Mouse (Mus musculus) lung, postnatal 0 days (tissue): Measurements from ENCODE around the gene Flywch2. TPM values are rescaled to one million over a fixed set of nuclear protein-coding genes. Genes with fewer than 3 reads are reported as not detected.
"Not testable (repeated sequence)": the region's sequence is repeated elsewhere in the genome, so short reads cannot be mapped to it uniquely, and the experiment has no call there.

Experiments used
- ATAC-seq: fragments of 200-750 bp; cut with Nextera tagmentation; 2 replicates; pipeline ENCODE4 v1.8.0; 2017; ENCODE audit warnings: moderate library complexity
- DNase-seq: peaks from one replicate; pipeline ENCODE4 v3.0.0-alpha.2; 2016; ENCODE audit warnings: low spot score
- H3K27ac ChIP-seq: fragments of 300-500 bp; sonication (generic); 2 replicates; pipeline ENCODE4 v1.5.1; 2014; ENCODE audit warnings: antibody characterized with exemption, mild to moderate bottlenecking, low read length, mixed read lengths
- H3K27me3 ChIP-seq: fragments of 300-500 bp; sonication (generic); replicated peaks from 2 replicates; pipeline ENCODE4 v1.6.1; 2014; ENCODE audit warnings: low read length, mixed read lengths; ENCODE audit not compliant: insufficient read depth
- H3K36me3 ChIP-seq: fragments of 300-500 bp; sonication (generic); 2 replicates; pipeline ENCODE4 v1.6.1; 2014; ENCODE audit warnings: low read length, mixed read lengths; ENCODE audit not compliant: insufficient read depth
- H3K4me1 ChIP-seq: fragments of 300-500 bp; sonication (generic); 2 replicates; pipeline ENCODE4 v1.6.1; 2014; ENCODE audit warnings: antibody characterized with exemption, low read depth, low read length, mixed read lengths; ENCODE audit not compliant: insufficient read depth
- H3K4me2 ChIP-seq: fragments of 300-500 bp; sonication (generic); replicated peaks from 2 replicates; pipeline ENCODE4 v1.6.1; 2014; ENCODE audit warnings: low read depth, mild to moderate bottlenecking, low read length, moderate library complexity, mixed read lengths
- H3K4me3 ChIP-seq: fragments of 300-500 bp; sonication (generic); 2 replicates; pipeline ENCODE4 v1.5.1; 2014; ENCODE audit warnings: low read depth, low read length
- H3K9ac ChIP-seq: fragments of 300-500 bp; sonication (generic); replicated peaks from 2 replicates; pipeline ENCODE4 v1.6.1; 2014; ENCODE audit warnings: low read depth, mild to moderate bottlenecking
- H3K9me3 ChIP-seq: fragments of 300-500 bp; sonication (generic); 2 replicates; pipeline ENCODE4 v1.6.1; 2016; ENCODE audit warnings: low read length, mixed read lengths
- CTCF ChIP-seq: IDR thresholded peaks from 2 replicates; pipeline ENCODE4 v1.5.1; 2016; ENCODE audit warnings: antibody characterized with exemption, mild to moderate bottlenecking
- EP300 ChIP-seq: IDR thresholded peaks from 2 replicates; pipeline ENCODE4 v1.6.1; 2016; ENCODE audit warnings: antibody characterized with exemption, mild to moderate bottlenecking, control low read depth
- WGBS: fragments of 180-500 bp; shearing (Covaris S2); extraction: QIAGEN DNeasy Blood & Tissue Kit; methylation state at CpG from one replicate; pipeline ENCODE4 v1.1.7; 2014; 5-methylcytosine and 5-hydroxymethylcytosine counted together
- polyA plus RNA-seq: library from polyadenylated mRNA; unstranded; fragments of >200 nt; fragmentation: Nextera tagmentation; extraction: Ambion mirVana; gene quantifications from 2 replicates; pipeline ENCODE4 v1.2.1, GENCODE M21; 2015

The Flywch2 gene
- polyA plus RNA-seq, 1 experiment from 2014 or later: 18.6 TPM

- ATAC-seq: peak; percentile 31; the same call in 1 of the 2 replicates
- Histone ChIP-seq H3K4me1 (peaks cover 9% of the 10 kb centered on the region; the same call in 1 of the 2 replicates), H3K27me3 (no peaks in the 10 kb centered on the region), H3K4me3 (peak overlapping the region; percentile 48), H3K9ac (no peak overlapping the region), H3K27ac (no peak overlapping the region), H3K36me3 (no peaks in the 10 kb centered on the region), H3K9me3 (no peaks in the 10 kb centered on the region), H3K4me2 (peak overlapping the region; percentile 92)
- TF ChIP-seq EP300 (no peak), CTCF (peak; percentile 0; the same call in 1 of the 2 replicates)
- peak; percentile 48 for DNase-seq
- WGBS: 14% methylated on average over 13 of the region's 13 CpGs
Measured at GRCm38 (mm10) chr17:23786510-23786931, 640 bp upstream of the Flywch2 start.

GRCm38 (mm10) chr17:23783352-23783751, 2.5 kb downstream of the Flywch2 start:
- Histone ChIP-seq H3K27me3 (no peaks in the 10 kb centered on the region), H3K9me3 (no peaks in the 10 kb centered on the region), H3K4me2 (no peak overlapping the region), H3K36me3 (no peaks in the 10 kb centered on the region), H3K4me1 (no peaks in the 10 kb centered on the region), H3K27ac (no peak overlapping the region), H3K9ac (no peak overlapping the region), H3K4me3 (no peak overlapping the region)
- DNase-seq: no peak
- no peak for ATAC-seq
- TF ChIP-seq EP300 (no peak), CTCF (no peak)

DNA sequence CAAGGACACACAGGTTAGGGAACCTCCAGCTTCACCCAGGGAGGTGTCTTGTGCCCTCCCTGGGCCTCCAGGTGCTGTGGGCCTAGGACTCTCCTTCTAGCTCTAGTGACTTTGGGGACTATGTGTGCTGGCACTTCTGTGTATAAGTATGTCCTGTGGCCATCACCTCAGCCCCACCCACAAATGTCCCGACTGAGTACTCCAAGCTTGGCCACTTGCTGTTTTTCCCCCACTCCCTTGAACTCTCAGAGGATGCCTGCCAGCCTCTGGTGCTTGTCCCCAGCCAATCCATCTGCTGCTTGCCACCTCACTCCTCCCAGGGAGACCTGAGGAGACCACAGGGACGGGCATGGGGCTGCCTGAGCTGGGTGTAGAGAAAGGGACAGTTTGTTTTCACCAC, 7.4 kb downstream of the Flywch2 start:
- H3K27ac ChIP-seq: peak overlapping the region; percentile 47; the same call in 1 of the 2 replicates
- TF ChIP-seq CTCF (no peak), EP300 (peak; percentile 65)
- H3K4me1 ChIP-seq: no peaks in the 10 kb centered on the region
- no peak overlapping the region for H3K4me2 ChIP-seq
- no peak overlapping the region for H3K4me3 ChIP-seq
- WGBS: 34% methylated on average over 2 of the region's 2 CpGs
- no peaks in the 10 kb centered on the region for H3K9me3 ChIP-seq
- peak; percentile 72 for DNase-seq
- H3K9ac ChIP-seq: no peak overlapping the region
- peak; percentile 81 for ATAC-seq
- no peaks in the 10 kb centered on the region for H3K27me3 ChIP-seq
- H3K36me3 ChIP-seq: no peaks in the 10 kb centered on the region

GRCm38 (mm10) chr17:23777141-23777540, 8.7 kb downstream of the Flywch2 start:
- Histone ChIP-seq H3K36me3 (no peaks in the 10 kb centered on the region), H3K4me2 (no peak overlapping the region), H3K9ac (no peak overlapping the region), H3K27me3 (no peaks in the 10 kb centered on the region), H3K27ac (no peak overlapping the region), H3K4me1 (no peaks in the 10 kb centered on the region), H3K9me3 (no peaks in the 10 kb centered on the region), H3K4me3 (no peak overlapping the region)
- DNase-seq (no peak), ATAC-seq (no peak)
- TF ChIP-seq EP300: no peak
- TF ChIP-seq CTCF: no peak
- WGBS: 49% methylated on average over 2 of the region's 2 CpGs

- DNase-seq: no peak
- no peak for TF ChIP-seq EP300
- no peak for TF ChIP-seq CTCF
- no peak overlapping the region for H3K4me2 ChIP-seq
- H3K27me3 ChIP-seq: no peaks in the 10 kb centered on the region
- no peaks in the 10 kb centered on the region for H3K9me3 ChIP-seq
- no peaks in the 10 kb centered on the region for H3K4me1 ChIP-seq
- no peaks in the 10 kb centered on the region for H3K36me3 ChIP-seq
- no peak overlapping the region for H3K4me3 ChIP-seq
- no peak for ATAC-seq
- WGBS: 73% methylated on average over 10 of the region's 10 CpGs
- H3K27ac ChIP-seq: no peak overlapping the region
- H3K9ac ChIP-seq: no peak overlapping the region
Measured at GRCm38 (mm10) chr17:23776216-23776615, 9.7 kb downstream of the Flywch2 start.

- Histone ChIP-seq H3K4me1 (no peaks in the 10 kb centered on the region), H3K9me3 (no peaks in the 10 kb centered on the region), H3K9ac (no peak overlapping the region), H3K27ac (no peak overlapping the region), H3K36me3 (no peaks in the 10 kb centered on the region), H3K4me3 (no peak overlapping the region), H3K27me3 (no peaks in the 10 kb centered on the region), H3K4me2 (no peak overlapping the region)
- ATAC-seq (peak; percentile 65), DNase-seq (peak; percentile 88)
- peak; percentile 91 for TF ChIP-seq CTCF
- TF ChIP-seq EP300: no peak
- 4% methylated on average over 12 of the region's 12 CpGs for WGBS
Measured at GRCm38 (mm10) chr17:23774090-23774489, 11.8 kb downstream of the Flywch2 start.

- no peak for DNase-seq
- no peak for ATAC-seq
- TF ChIP-seq CTCF (no peak), EP300 (no peak)
- H3K9ac ChIP-seq: no peak overlapping the region
- H3K27ac ChIP-seq: no peak overlapping the region
- 64% methylated on average over 6 of the region's 6 CpGs for WGBS
- H3K9me3 ChIP-seq: no peaks in the 10 kb centered on the region
- no peak overlapping the region for H3K4me3 ChIP-seq
- no peak overlapping the region for H3K4me2 ChIP-seq
- H3K36me3 ChIP-seq: no peaks in the 10 kb centered on the region
- no peaks in the 10 kb centered on the region for H3K27me3 ChIP-seq
- no peaks in the 10 kb centered on the region for H3K4me1 ChIP-seq
Measured at GRCm38 (mm10) chr17:23773676-23774075, 12.2 kb downstream of the Flywch2 start.

DNA sequence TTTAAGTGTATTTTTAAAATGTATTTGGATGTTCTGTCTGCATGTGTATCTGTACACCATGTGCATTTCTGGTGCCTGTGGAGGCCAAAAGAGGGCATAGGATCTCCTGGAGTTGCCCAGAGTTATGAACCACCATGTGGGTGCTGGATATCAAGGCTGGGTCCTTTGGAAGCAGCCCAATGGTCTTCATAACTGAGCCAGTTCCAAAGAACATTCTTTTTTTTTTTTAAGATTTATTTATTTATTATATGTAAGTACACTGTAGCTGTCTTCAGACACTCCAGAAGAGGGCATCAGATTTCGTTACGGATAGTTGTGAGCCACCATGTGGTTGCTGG, 13.7 kb downstream of the Flywch2 start:
- H3K9me3 ChIP-seq, H3K4me1 ChIP-seq, H3K27me3 ChIP-seq, H3K9ac ChIP-seq, DNase-seq, H3K27ac ChIP-seq, H3K4me3 ChIP-seq, H3K36me3 ChIP-seq, ATAC-seq, H3K4me2 ChIP-seq: not testable (repeated sequence)
- WGBS: 51% methylated on average over 2 of the region's 2 CpGs
